Mouse (Mus musculus) cerebellum, adult 2 months (tissue): ENCODE measurements at regions not wholly inside any gene's neighbourhood (a gene's known extent, or its start where the extent isn't known, plus 50 kb on each side); places are given as distances from the start of the nearest gene placed in this dataset.

Source experiments
- CTCF ChIP-seq: fragments of 200-500 bp; IDR thresholded peaks from 2 replicates; pipeline ENCODE4 v1.5.1; 2011; ENCODE audit warnings: low read depth, mild to moderate bottlenecking, control low read depth, low read length, moderate library complexity, borderline replicate concordance; ENCODE audit not compliant: insufficient read depth
- POLR2A ChIP-seq: fragments of 200-500 bp; IDR thresholded peaks from 2 replicates; pipeline ENCODE4 v1.6.1; 2011; ENCODE audit warnings: low read length, control low read depth, borderline replicate concordance; ENCODE audit not compliant: insufficient read depth

- TF ChIP-seq CTCF (no peak), POLR2A (no peak)
Measured at GRCm38 (mm10) chr15:68755255-68755654, 2254.5 kb upstream of the Lrrc6 start.
